Mouse (Mus musculus) myocyte (in vitro differentiated cells): ENCODE measurements around the gene Rrn3. TPM values are rescaled to one million over a fixed set of nuclear protein-coding genes. Genes with fewer than 3 reads are reported as not detected.
"Not testable (repeated sequence)": the region's sequence is repeated elsewhere in the genome, so short reads cannot be mapped to it uniquely, and the experiment has no call there.

Experiments used
- H3K27me3 ChIP-seq: one replicate; pipeline ENCODE4 v1.6.1; 2011; ENCODE audit not compliant: control insufficient read depth, insufficient read depth, insufficient read length
- H3K36me3 ChIP-seq: one replicate; pipeline ENCODE4 v1.6.1; 2011; ENCODE audit not compliant: control insufficient read depth, insufficient read depth
- H3K4me2 ChIP-seq: one replicate; pipeline ENCODE4 v1.6.1; 2011; ENCODE audit warnings: low read depth, control low read depth
- H3K4me3 ChIP-seq: one replicate; pipeline ENCODE4 v1.5.1; 2011; ENCODE audit warnings: mild to moderate bottlenecking, control low read depth, moderate library complexity
- H3K79me2 ChIP-seq: one replicate; pipeline ENCODE4 v1.6.1; 2011; ENCODE audit not compliant: control insufficient read depth, insufficient read depth
- H3ac ChIP-seq: one replicate; pipeline ENCODE4 v1.6.1; 2011; ENCODE audit not compliant: control insufficient read depth, insufficient read length
- CEBPB ChIP-seq: IDR thresholded peaks from 2 replicates; pipeline ENCODE4 v1.6.1; 2011; ENCODE audit warnings: mild to moderate bottlenecking, moderate library complexity; ENCODE audit not compliant: poor library complexity, insufficient read depth, severe bottlenecking
- E2F4 ChIP-seq: IDR thresholded peaks from one replicate; pipeline ENCODE4 v1.6.1; 2011; ENCODE audit warnings: mild to moderate bottlenecking, control low read depth, moderate library complexity; ENCODE audit not compliant: insufficient read depth
- MAX ChIP-seq: IDR thresholded peaks from one replicate; pipeline ENCODE4 v1.6.1; 2011; ENCODE audit warnings: low read depth, mild to moderate bottlenecking, control low read depth
- MYOD1 ChIP-seq, 3 experiments: IDR thresholded peaks; one replicate each; pipeline ENCODE4 v1.6.1; 2011; ENCODE audit warnings: control low read depth in 2 of 3, low read depth in 2 of 3, mild to moderate bottlenecking in 2 of 3, moderate library complexity in 1 of 3; ENCODE audit not compliant: insufficient read length in 2 of 3, control insufficient read depth in 1 of 3
- MYOG ChIP-seq, 3 experiments: IDR thresholded peaks; one replicate each; pipeline ENCODE4 v1.6.1; 2011; ENCODE audit warnings: control low read depth in 2 of 3, low read depth in 2 of 3, mild to moderate bottlenecking in 2 of 3; ENCODE audit not compliant: insufficient read length in 2 of 3, control insufficient read depth in 1 of 3, insufficient read depth in 1 of 3
- POLR2A ChIP-seq: IDR thresholded peaks from one replicate; pipeline ENCODE4 v1.6.1; 2011; ENCODE audit warnings: low read depth, mild to moderate bottlenecking, control low read depth, moderate library complexity; ENCODE audit not compliant: insufficient read length
- POLR2AphosphoS2 ChIP-seq: IDR thresholded peaks from one replicate; pipeline ENCODE4 v1.6.1; 2011; ENCODE audit warnings: low read depth, control low read depth; ENCODE audit not compliant: insufficient read length
- REST ChIP-seq: IDR thresholded peaks from one replicate; pipeline ENCODE4 v1.6.1; 2011; ENCODE audit warnings: mild to moderate bottlenecking, control low read depth, moderate library complexity; ENCODE audit not compliant: insufficient read depth, insufficient read length
- SRF ChIP-seq: IDR thresholded peaks from one replicate; pipeline ENCODE4 v1.6.1; 2011; ENCODE audit warnings: low read depth; ENCODE audit not compliant: control insufficient read depth, insufficient read length
- TCF12 ChIP-seq: IDR thresholded peaks from one replicate; pipeline ENCODE4 v1.6.1; 2011; ENCODE audit warnings: mild to moderate bottlenecking, control low read depth; ENCODE audit not compliant: poor library complexity, insufficient read depth, severe bottlenecking
- TCF3 ChIP-seq: IDR thresholded peaks from one replicate; pipeline ENCODE4 v1.6.1; 2011; ENCODE audit warnings: low read depth, control low read depth; ENCODE audit not compliant: insufficient read length
- USF1 ChIP-seq: IDR thresholded peaks from one replicate; pipeline ENCODE4 v1.6.1; 2011; ENCODE audit warnings: low read depth, mild to moderate bottlenecking, control low read depth, moderate library complexity
- polyA plus RNA-seq: library from polyadenylated mRNA; unstranded; fragments of >200 nt; fragmentation: generic; extraction: Trizol; gene quantifications from one replicate; pipeline ENCODE4 v1.2.1, GENCODE M21; 2012; ENCODE audit warnings: missing spikeins

Rrn3 gene
- polyA plus RNA-seq, 1 experiment = 40.6 TPM

GRCm38 (mm10) chr16:13740844-13741243 is 39.7 kb upstream of the Rrn3 start:
- H3K4me2 ChIP-seq = no peak overlapping the region
- no peaks in the 10 kb centered on the region for H3K36me3 ChIP-seq
- H3K79me2 ChIP-seq = no peaks in the 10 kb centered on the region
- peaks cover 7% of the 10 kb centered on the region for H3K27me3 ChIP-seq
- H3ac ChIP-seq = no peak overlapping the region
- H3K4me3 ChIP-seq = no peak overlapping the region
- TF ChIP-seq SRF = no peak
- no peak for TF ChIP-seq MYOG (IDR thresholded peaks at IDR 0.05; ENCODE audit: control insufficient read depth in 1 of 3, insufficient read depth in 1 of 3, insufficient read length in 2 of 3, low read depth in 2 of 3)
- TF ChIP-seq E2F4 = no peak
- TF ChIP-seq TCF3 = no peak
- no peak for TF ChIP-seq USF1
- no peak for TF ChIP-seq REST

- no peak overlapping the region for H3ac ChIP-seq
- TF ChIP-seq REST = no peak
- no peak for TF ChIP-seq POLR2A
- no peak for TF ChIP-seq MAX
- TF ChIP-seq TCF3 = no peak
- no peak for TF ChIP-seq USF1
- TF ChIP-seq MYOD1 (IDR thresholded peaks at IDR 0.05; ENCODE audit: control insufficient read depth in 1 of 3, insufficient read length in 2 of 3, low read depth in 2 of 3) = no peak
- TF ChIP-seq POLR2AphosphoS2 = no peak
- H3K4me2 ChIP-seq = no peak overlapping the region
- no peaks in the 10 kb centered on the region for H3K79me2 ChIP-seq
- H3K36me3 ChIP-seq = no peaks in the 10 kb centered on the region
- no peak overlapping the region for H3K4me3 ChIP-seq
- H3K27me3 ChIP-seq = no peaks in the 10 kb centered on the region
Measured at GRCm38 (mm10) chr16:13747708-13748107, 32.8 kb upstream of the Rrn3 start.

GRCm38 (mm10) chr16:13748124-13748523 is 32.4 kb upstream of the Rrn3 start:
- Histone ChIP-seq H3K36me3 (no peaks in the 10 kb centered on the region), H3K4me2 (no peak overlapping the region), H3K79me2 (no peaks in the 10 kb centered on the region), H3K4me3 (no peak overlapping the region), H3K27me3 (no peaks in the 10 kb centered on the region), H3ac (no peak overlapping the region)
- TF ChIP-seq MAX = no peak
- TF ChIP-seq SRF = no peak

GRCm38 (mm10) chr16:13748813-13749212 is 31.7 kb upstream of the Rrn3 start:
- H3K4me3 ChIP-seq = not testable (repeated sequence)

GRCm38 (mm10) chr16:13749306-13749705 is 31.2 kb upstream of the Rrn3 start:
- Histone ChIP-seq H3ac (no peak overlapping the region), H3K4me3 (no peak overlapping the region), H3K36me3 (no peaks in the 10 kb centered on the region), H3K79me2 (no peaks in the 10 kb centered on the region), H3K4me2 (no peak overlapping the region), H3K27me3 (no peaks in the 10 kb centered on the region)
- TF ChIP-seq E2F4 = no peak
- no peak for TF ChIP-seq POLR2AphosphoS2
- no peak for TF ChIP-seq SRF
- TF ChIP-seq USF1 = no peak
- no peak for TF ChIP-seq TCF12
- TF ChIP-seq TCF3 = no peak
- TF ChIP-seq CEBPB = no peak
- TF ChIP-seq MAX = no peak
- TF ChIP-seq POLR2A = no peak
- no peak for TF ChIP-seq REST
- no peak for TF ChIP-seq MYOG (IDR thresholded peaks at IDR 0.05; ENCODE audit: control insufficient read depth in 1 of 3, insufficient read depth in 1 of 3, insufficient read length in 2 of 3, low read depth in 2 of 3)
- no peak for TF ChIP-seq MYOD1 (IDR thresholded peaks at IDR 0.05; ENCODE audit: control insufficient read depth in 1 of 3, insufficient read length in 2 of 3, low read depth in 2 of 3)

More at GRCm38 (mm10) chr16:13748813-13749212, 31.7 kb upstream of the Rrn3 start:
- not testable (repeated sequence) for H3ac ChIP-seq, H3K36me3 ChIP-seq, H3K79me2 ChIP-seq, H3K4me2 ChIP-seq, H3K27me3 ChIP-seq

GRCm38 (mm10) chr16:13749981-13750380 is 30.5 kb upstream of the Rrn3 start:
- H3K36me3 ChIP-seq = no peaks in the 10 kb centered on the region
- no peak overlapping the region for H3K4me3 ChIP-seq
- H3ac ChIP-seq = no peak overlapping the region
- no peaks in the 10 kb centered on the region for H3K27me3 ChIP-seq
- no peak for TF ChIP-seq TCF3
- no peak for TF ChIP-seq REST
- no peak for TF ChIP-seq POLR2AphosphoS2
- no peak for TF ChIP-seq CEBPB
- no peak for TF ChIP-seq MYOD1 (IDR thresholded peaks at IDR 0.05; ENCODE audit: control insufficient read depth in 1 of 3, insufficient read length in 2 of 3, low read depth in 2 of 3)
- no peak for TF ChIP-seq TCF12
- no peak for TF ChIP-seq MYOG (IDR thresholded peaks at IDR 0.05; ENCODE audit: control insufficient read depth in 1 of 3, insufficient read depth in 1 of 3, insufficient read length in 2 of 3, low read depth in 2 of 3)
- TF ChIP-seq USF1 = no peak
- no peak for TF ChIP-seq SRF
- no peak for TF ChIP-seq POLR2A
- TF ChIP-seq E2F4 = no peak
- TF ChIP-seq MAX = no peak
- H3K4me2 ChIP-seq = no peak overlapping the region
- H3K79me2 ChIP-seq = no peaks in the 10 kb centered on the region
